Mouse (Mus musculus): ENCODE results near the gene Syce2.
"Not testable (repeated sequence)": the region's sequence is repeated elsewhere in the genome, so short reads cannot be mapped to it uniquely, and the experiment has no call there.

Gene Syce2

GRCm38 (mm10) chr8:84902920-84903661 lies 31.2 kb downstream of the Syce2 start:
- DNase-seq: peak; percentile 96

GRCm38 (mm10) chr8:84904351-84904750 lies 32.4 kb downstream of the Syce2 start:
- no peak for DNase-seq

- DNase-seq: no peak
These were observed 35.1 kb downstream of the Syce2 start for GRCm38 (mm10) chr8:84907037-84907436.

GRCm38 (mm10) chr8:84907493-84907892 lies 35.6 kb downstream of the Syce2 start:
- no peak for DNase-seq

- not testable (repeated sequence) for DNase-seq
These were observed 36.1 kb downstream of the Syce2 start for GRCm38 (mm10) chr8:84907979-84908378.

GRCm38 (mm10) chr8:84908421-84909161 lies 36.7 kb downstream of the Syce2 start, which contains the start of gene Dnase2a:
Gene Dnase2a (plus strand): TSS chr8:84908560.
- peak; percentile 95 for DNase-seq

- DNase-seq: no peak
These were observed 37.4 kb downstream of the Syce2 start for GRCm38 (mm10) chr8:84909162-84909767.

GRCm38 (mm10) chr8:84909949-84910348 lies 38.0 kb downstream of the Syce2 start:
- DNase-seq: no peak

- DNase-seq: no peak
These were observed 38.6 kb downstream of the Syce2 start for GRCm38 (mm10) chr8:84910551-84910950.

GRCm38 (mm10) chr8:84911854-84912253 lies 39.9 kb downstream of the Syce2 start:
- DNase-seq: no peak

GRCm38 (mm10) chr8:84912391-84912790 lies 40.5 kb downstream of the Syce2 start:
- DNase-seq: no peak

GRCm38 (mm10) chr8:84912895-84913501 lies 41.1 kb downstream of the Syce2 start:
- peak; percentile 73 for DNase-seq

- DNase-seq: no peak
These were observed 41.6 kb downstream of the Syce2 start for GRCm38 (mm10) chr8:84913502-84913900.

GRCm38 (mm10) chr8:84913960-84914359 lies 42.0 kb downstream of the Syce2 start:
- peak; percentile 37 for DNase-seq

GRCm38 (mm10) chr8:84915269-84915668 lies 43.4 kb downstream of the Syce2 start:
- no peak for DNase-seq

- no peak for DNase-seq
These were observed 45.9 kb downstream of the Syce2 start for GRCm38 (mm10) chr8:84917781-84918180.

- DNase-seq: no peak
These were observed 46.7 kb downstream of the Syce2 start for GRCm38 (mm10) chr8:84918646-84919045.

GRCm38 (mm10) chr8:84921596-84921995 lies 49.7 kb downstream of the Syce2 start:
- DNase-seq: peak; percentile 67

GRCm38 (mm10) chr8:84925557-84925956 lies 53.6 kb downstream of the Syce2 start:
- DNase-seq: no peak

GRCm38 (mm10) chr8:84927513-84927912 lies 55.6 kb downstream of the Syce2 start:
- DNase-seq: no peak

- DNase-seq: peak; percentile 75
These were observed 56.8 kb downstream of the Syce2 start for GRCm38 (mm10) chr8:84928456-84929306.

- no peak for DNase-seq
These were observed 58.7 kb downstream of the Syce2 start for GRCm38 (mm10) chr8:84930582-84930981.

Measured in lung, postnatal 14 days (tissue).